Mouse (Mus musculus): ENCODE data around the gene Gm39115.
A peak's percentile ranks its signal among the peaks of the same experiment; 100 is the strongest.

Gm39115 gene

GRCm38 (mm10) chr7:142095183-142095931, 40.5 kb downstream of the Gm39115 start, which contains the start of gene Dusp8:
Gene Dusp8 (minus strand): TSS chr7:142095843.
- DNase-seq (ENCODE audit: low read depth, low spot score) = peak; percentile 79

- peak; percentile 14 for DNase-seq (ENCODE audit: low read depth, low spot score)
These were observed 41.3 kb downstream of the Gm39115 start for GRCm38 (mm10) chr7:142094301-142095143.

GRCm38 (mm10) chr7:142093696-142094240, 42.1 kb downstream of the Gm39115 start:
- no peak for DNase-seq (ENCODE audit: low read depth, low spot score)

GRCm38 (mm10) chr7:142092991-142093390, 42.8 kb downstream of the Gm39115 start:
- DNase-seq (ENCODE audit: low read depth, low spot score) = no peak

GRCm38 (mm10) chr7:142091848-142092247, 44.0 kb downstream of the Gm39115 start:
- DNase-seq (ENCODE audit: low read depth, low spot score) = peak; percentile 33

GRCm38 (mm10) chr7:142089648-142090447, 46.0 kb downstream of the Gm39115 start:
- DNase-seq (ENCODE audit: low read depth, low spot score) = no peak

GRCm38 (mm10) chr7:142088886-142089285, 46.9 kb downstream of the Gm39115 start:
- DNase-seq (ENCODE audit: low read depth, low spot score) = no peak

GRCm38 (mm10) chr7:142087069-142087652, 48.7 kb downstream of the Gm39115 start:
- no peak for DNase-seq (ENCODE audit: low read depth, low spot score)

- DNase-seq (ENCODE audit: low read depth, low spot score) = no peak
These were observed 49.5 kb downstream of the Gm39115 start for GRCm38 (mm10) chr7:142086159-142086905.

Measured in ES-CJ7 (cell line).